Mouse (Mus musculus) CH12.LX (cell line): Measurements from ENCODE around the gene AI837181.

Experiments used
- CTCF ChIP-seq, 2 experiments: IDR thresholded peaks in 1 of 2; conservative IDR thresholded peaks in 1 of 2; 2 replicates each; pipeline ENCODE4 v1.5.1; 2011 to 2012; ENCODE audit warnings: low read depth in 2 of 2, low read length in 2 of 2, improper control_type of control experiment in 1 of 2, inconsistent platforms in 1 of 2, mild to moderate bottlenecking in 1 of 2, moderate library complexity in 1 of 2
- TBP ChIP-seq: conservative IDR thresholded peaks from 2 replicates; pipeline ENCODE4 v1.6.1; 2011; ENCODE audit warnings: low read depth, low read length, improper control_type of control experiment

DNA sequence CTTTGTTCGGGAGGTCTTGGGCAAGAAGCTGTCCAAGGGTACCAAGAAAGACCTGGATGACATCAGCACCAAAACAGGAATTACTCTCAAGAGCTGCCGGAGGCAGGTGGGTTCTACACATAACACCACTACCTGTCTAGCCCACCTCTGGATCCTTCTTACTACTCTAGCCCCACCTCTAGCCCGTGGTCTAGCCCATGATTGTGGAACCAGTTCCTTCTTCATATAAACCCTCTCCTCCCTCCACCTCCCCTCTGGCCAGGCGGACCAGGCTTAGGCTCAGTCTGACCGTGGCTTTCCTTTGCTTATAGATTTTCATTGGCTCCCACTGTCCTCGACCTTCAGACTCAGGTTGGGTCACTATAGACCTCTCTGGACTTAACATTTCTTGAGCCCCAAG is 36.5 kb downstream of the AI837181 start:
- TF ChIP-seq CTCF (conservative IDR thresholded peaks at IDR 0.05 in 1 of 2, IDR thresholded peaks at IDR 0.05 in 1 of 2; ENCODE audit: low read depth in 2 of 2, low read length in 2 of 2) = no peak
- no peak for TF ChIP-seq TBP
